Mouse (Mus musculus): Measurements from ENCODE around the gene Hspd1.

Gene Hspd1

GRCm38 (mm10) chr1:55048841-55049587, 39.0 kb downstream of the Hspd1 start:
- no peak for DNase-seq (ENCODE audit: low read depth in 2 of 2, low spot score in 2 of 2)

DNA sequence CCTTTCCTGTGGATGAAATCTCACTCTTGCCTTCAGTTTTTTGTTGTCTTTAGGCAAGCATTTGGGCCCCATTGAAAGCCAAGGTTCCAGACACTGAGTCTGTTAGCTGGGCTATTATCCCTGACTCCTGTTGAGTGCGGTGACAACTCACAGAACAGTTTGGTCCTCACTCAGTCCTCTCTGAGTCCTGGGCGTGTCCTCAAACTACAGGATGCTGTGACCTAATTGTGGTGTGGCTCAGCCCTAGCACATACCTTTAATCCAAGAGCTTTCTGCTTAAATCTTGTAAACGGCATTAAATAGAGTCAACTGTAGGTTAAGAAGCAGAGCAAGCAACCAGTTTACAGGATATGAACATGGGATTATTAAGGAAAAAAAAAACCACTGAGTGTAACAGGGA, 44.9 kb downstream of the Hspd1 start:
- DNase-seq (ENCODE audit: low read depth in 2 of 2, low spot score in 2 of 2), result no peak

- peak in 1 of 2 experiments; percentile 56 for DNase-seq (ENCODE audit: low read depth in 2 of 2, low spot score in 2 of 2)
Measured at GRCm38 (mm10) chr1:55042246-55042645, 45.8 kb downstream of the Hspd1 start.

DNA sequence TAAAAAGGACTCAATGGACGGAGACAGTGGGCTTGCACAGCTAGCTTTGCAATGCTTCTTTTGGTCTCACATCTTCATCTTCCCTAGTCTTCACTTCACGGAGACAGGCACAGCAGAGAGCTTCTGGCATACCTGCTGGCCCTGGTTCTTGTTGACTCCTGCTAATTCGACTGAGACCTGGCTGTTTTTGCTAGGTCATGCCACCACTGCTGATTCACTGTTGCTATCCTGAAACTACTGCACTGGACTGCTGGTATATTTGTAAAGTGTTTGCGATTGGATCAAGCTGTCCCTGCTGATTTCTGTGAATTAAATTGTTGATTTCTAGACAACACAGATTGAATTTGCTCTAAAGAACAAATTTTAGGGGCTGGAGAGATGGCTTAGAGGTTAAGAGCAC, 46.4 kb downstream of the Hspd1 start:
- no peak for DNase-seq (ENCODE audit: low read depth in 2 of 2, low spot score in 2 of 2)

DNA sequence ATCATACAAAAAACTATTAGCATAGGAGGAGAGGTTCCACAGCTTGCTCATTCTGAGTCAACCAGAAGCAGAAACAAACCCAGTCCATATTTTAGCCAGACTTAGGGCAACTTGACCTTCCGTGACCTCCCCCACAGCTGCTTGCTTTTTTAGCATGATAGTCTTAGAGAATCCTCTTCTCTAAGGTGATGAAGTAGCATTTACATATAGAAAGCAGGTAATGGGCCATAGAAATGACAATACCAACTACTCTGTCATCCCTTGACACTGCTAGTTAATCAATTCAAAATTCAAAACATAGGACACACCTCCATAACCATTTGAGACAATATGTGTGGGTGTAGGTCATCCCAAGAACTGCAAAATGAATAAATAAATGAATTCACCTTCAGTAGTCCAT, 48.1 kb downstream of the Hspd1 start:
- DNase-seq (ENCODE audit: low read depth in 2 of 2, low spot score in 2 of 2), result no peak

DNA sequence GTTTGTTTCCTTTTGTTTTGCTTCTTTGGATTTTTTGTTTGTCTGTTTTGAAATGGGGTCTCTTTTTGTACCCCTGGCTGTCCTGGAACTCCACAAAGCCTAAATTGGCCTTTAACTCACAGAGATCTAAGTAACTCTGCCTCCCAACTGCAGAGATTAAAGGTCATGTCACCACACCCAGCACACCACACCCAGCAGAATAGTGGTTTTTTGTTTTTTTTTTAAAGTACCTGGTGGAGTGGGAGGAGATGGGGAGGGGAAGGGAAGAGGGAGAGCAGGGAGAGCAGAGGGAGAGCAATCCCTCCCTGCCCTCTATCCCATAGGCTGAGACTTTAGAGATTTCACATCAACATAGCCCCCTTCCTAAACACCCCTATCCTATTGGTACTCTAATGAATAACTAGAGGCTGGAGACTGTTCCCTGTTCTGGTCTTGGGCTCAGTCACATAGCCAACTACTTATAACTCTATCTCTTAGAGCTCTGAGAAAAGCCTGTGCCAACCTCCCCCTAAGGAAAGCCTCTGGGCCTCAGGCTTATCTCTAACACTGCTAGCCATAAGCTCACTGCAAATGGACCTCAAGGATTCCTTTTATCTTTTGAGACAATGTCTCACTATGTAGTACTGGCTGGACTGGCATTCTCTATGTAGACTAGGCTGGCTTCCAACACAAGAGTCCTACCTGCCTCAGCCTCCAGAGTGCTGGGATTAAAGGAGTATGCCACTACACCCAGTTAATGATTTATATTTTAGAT, 56.8 kb downstream of the Hspd1 start:
- no peak for DNase-seq (ENCODE audit: low read depth in 2 of 2, low spot score in 2 of 2)

DNA sequence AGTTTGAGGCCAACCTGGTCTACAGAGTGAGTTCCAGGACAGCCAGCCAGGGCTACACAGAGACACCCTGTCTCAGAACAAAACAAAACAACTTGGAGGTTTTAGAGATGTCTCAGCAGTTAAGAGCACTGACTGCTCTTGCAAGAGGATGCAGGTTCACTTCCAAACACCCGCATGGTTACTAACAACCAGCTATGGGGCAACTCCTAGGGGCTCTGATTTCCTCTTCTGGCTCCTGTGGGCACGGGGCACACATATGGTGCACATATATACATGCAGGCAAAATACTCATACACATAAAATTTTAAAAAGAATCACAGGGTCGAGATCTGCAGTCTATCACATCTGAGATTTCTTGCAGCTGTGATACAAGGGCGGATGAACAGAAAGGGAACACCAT, 58.6 kb downstream of the Hspd1 start:
- no peak for DNase-seq (ENCODE audit: low read depth in 2 of 2, low spot score in 2 of 2)

GRCm38 (mm10) chr1:55028512-55029249, 59.4 kb downstream of the Hspd1 start:
- peak; percentile 19 to 26 for DNase-seq (ENCODE audit: low read depth in 2 of 2, low spot score in 2 of 2)

GRCm38 (mm10) chr1:55027966-55028365, 60.1 kb downstream of the Hspd1 start:
- no peak for DNase-seq (ENCODE audit: low read depth in 2 of 2, low spot score in 2 of 2)

Measured in CD8-positive naive resting alpha-beta T cell, adult 2 months (primary cell).